Mouse (Mus musculus) cortical plate, adult 2 months (tissue): Measurements from ENCODE around the gene Zfhx3.

ENCODE experiments used
- CTCF ChIP-seq: fragments of 200-500 bp; IDR thresholded peaks from 2 replicates; pipeline ENCODE4 v1.5.1; 2011; ENCODE audit warnings: mild to moderate bottlenecking, control low read depth, low read length; ENCODE audit not compliant: insufficient read depth; ENCODE audit errors: extremely low read depth
- POLR2A ChIP-seq: fragments of 200-500 bp; IDR thresholded peaks from 2 replicates; pipeline ENCODE4 v1.6.1; 2011; ENCODE audit warnings: mild to moderate bottlenecking, low read length, control low read depth; ENCODE audit not compliant: insufficient read depth; ENCODE audit errors: extremely low read depth

- TF ChIP-seq CTCF (0 out of 2 replicates have a peak, but pooled peaks have one; percentile 10), POLR2A (no peak)
Observed at GRCm38 (mm10) chr8:108025249-108025648, 82.8 kb downstream of the Zfhx3 start.
